Mouse (Mus musculus): ENCODE results near the gene Bysl. TPM values are rescaled to one million over a fixed set of nuclear protein-coding genes. Genes with fewer than 3 reads are reported as not detected.
A peak's percentile ranks its signal among the peaks of the same experiment; 100 is the strongest.

Bysl gene
- total and polyA plus RNA-seq, 2 experiments from 2014 or later: 25.8 to 33.1 TPM

GRCm38 (mm10) chr17:47614018-47614417, 2.7 kb upstream of the Bysl start:
- TF ChIP-seq CTCF (IDR thresholded peaks at IDR 0.05): peak; percentile 53
- H3K4me1 ChIP-seq (ENCODE audit: insufficient read depth, low read length): peaks cover 13% of the 10 kb centered on the region; the same call in 1 of the 2 replicates
- no peak overlapping the region for H3K4me2 ChIP-seq (ENCODE audit: low read depth, low read length, poor library complexity, severe bottlenecking)
- no peak overlapping the region for H3K9ac ChIP-seq (replicated peaks; ENCODE audit: low read length, poor library complexity, severe bottlenecking)
- H3K36me3 ChIP-seq (ENCODE audit: insufficient read depth, low read length): peaks cover 10% of the 10 kb centered on the region
- no peak overlapping the region for H3K4me3 ChIP-seq (ENCODE audit: low read depth, low read length)
- no peaks in the 10 kb centered on the region for H3K9me3 ChIP-seq (ENCODE audit: low read length)
- H3K27me3 ChIP-seq (ENCODE audit: insufficient read depth, low read length): no peaks in the 10 kb centered on the region
- ATAC-seq (ENCODE audit: low FRiP score): no peak
- no peak for DNase-seq (ENCODE audit: low spot score)
- no peak overlapping the region for H3K27ac ChIP-seq (ENCODE audit: low read depth, low read length)
- WGBS: 86% methylated on average over 1 of the region's 1 CpGs

- TF ChIP-seq CTCF (IDR thresholded peaks at IDR 0.05): no peak
- H3K4me1 ChIP-seq (ENCODE audit: insufficient read depth, low read length): peaks cover 13% of the 10 kb centered on the region; the same call in 1 of the 2 replicates
- H3K9me3 ChIP-seq (ENCODE audit: low read length): no peaks in the 10 kb centered on the region
- peak overlapping the region; percentile 78 for H3K9ac ChIP-seq (replicated peaks; ENCODE audit: low read length, poor library complexity, severe bottlenecking)
- DNase-seq (ENCODE audit: low spot score) (no peak), ATAC-seq (ENCODE audit: low FRiP score) (no peak; the same call in 1 of the 2 replicates)
- peak overlapping the region; percentile 79 for H3K27ac ChIP-seq (ENCODE audit: low read depth, low read length)
- no peaks in the 10 kb centered on the region for H3K27me3 ChIP-seq (ENCODE audit: insufficient read depth, low read length)
- peaks cover 12% of the 10 kb centered on the region for H3K36me3 ChIP-seq (ENCODE audit: insufficient read depth, low read length)
- peak overlapping the region; percentile 83 for H3K4me2 ChIP-seq (ENCODE audit: low read depth, low read length, poor library complexity, severe bottlenecking)
- WGBS: 0% methylated on average over 13 of the region's 13 CpGs
- peak overlapping the region; percentile 81 for H3K4me3 ChIP-seq (ENCODE audit: low read depth, low read length)
Measured at GRCm38 (mm10) chr17:47611661-47611982, 330 bp upstream of the Bysl start.

DNA sequence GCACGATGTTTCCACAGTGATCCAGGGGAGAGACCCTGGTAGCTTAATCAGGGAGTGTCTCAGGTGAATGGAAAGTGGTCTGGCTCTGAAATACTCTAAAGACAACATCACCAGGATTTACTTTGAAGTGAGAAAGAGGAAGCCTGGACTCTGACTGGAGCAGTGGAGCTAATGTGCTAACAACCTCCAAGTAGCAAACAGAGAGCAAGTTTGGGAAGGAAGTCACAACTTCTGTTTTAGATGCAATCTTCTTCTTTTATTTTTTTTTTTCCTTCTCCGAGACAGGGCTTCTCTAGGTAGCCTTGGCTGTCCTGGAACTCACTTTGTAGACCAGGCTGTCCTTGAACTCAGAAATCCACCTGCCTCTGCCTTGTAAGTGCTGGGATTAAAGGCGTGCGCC, 2.1 kb downstream of the Bysl start:
- Histone ChIP-seq H3K4me2 (ENCODE audit: low read depth, low read length, poor library complexity, severe bottlenecking) (no peak overlapping the region), H3K36me3 (ENCODE audit: insufficient read depth, low read length) (peaks cover 31% of the 10 kb centered on the region), H3K27me3 (ENCODE audit: insufficient read depth, low read length) (no peaks in the 10 kb centered on the region), H3K9ac (replicated peaks; ENCODE audit: low read length, poor library complexity, severe bottlenecking) (no peak overlapping the region), H3K4me3 (ENCODE audit: low read depth, low read length) (no peak overlapping the region), H3K4me1 (ENCODE audit: insufficient read depth, low read length) (peaks cover 13% of the 10 kb centered on the region; the same call in 1 of the 2 replicates), H3K9me3 (ENCODE audit: low read length) (no peaks in the 10 kb centered on the region), H3K27ac (ENCODE audit: low read depth, low read length) (no peak overlapping the region)
- ATAC-seq (ENCODE audit: low FRiP score): no peak
- DNase-seq (ENCODE audit: low spot score): no peak
- TF ChIP-seq CTCF (IDR thresholded peaks at IDR 0.05): no peak
- WGBS: 92% methylated on average over 4 of the region's 4 CpGs

GRCm38 (mm10) chr17:47606220-47606619, 5.1 kb downstream of the Bysl start:
- H3K36me3 ChIP-seq (ENCODE audit: insufficient read depth, low read length): peaks cover 49% of the 10 kb centered on the region

GRCm38 (mm10) chr17:47602289-47602688, 9.0 kb downstream of the Bysl start:
- Histone ChIP-seq H3K4me1 (ENCODE audit: insufficient read depth, low read length) (no peaks in the 10 kb centered on the region), H3K36me3 (ENCODE audit: insufficient read depth, low read length) (peaks cover 53% of the 10 kb centered on the region), H3K27ac (ENCODE audit: low read depth, low read length) (no peak overlapping the region), H3K9me3 (ENCODE audit: low read length) (no peaks in the 10 kb centered on the region), H3K4me2 (ENCODE audit: low read depth, low read length, poor library complexity, severe bottlenecking) (no peak overlapping the region), H3K9ac (replicated peaks; ENCODE audit: low read length, poor library complexity, severe bottlenecking) (no peak overlapping the region), H3K4me3 (ENCODE audit: low read depth, low read length) (no peak overlapping the region), H3K27me3 (ENCODE audit: insufficient read depth, low read length) (no peaks in the 10 kb centered on the region)
- TF ChIP-seq CTCF (IDR thresholded peaks at IDR 0.05): no peak
- ATAC-seq (ENCODE audit: low FRiP score) (no peak), DNase-seq (ENCODE audit: low spot score) (no peak)
- WGBS: 91% methylated on average over 11 of the region's 11 CpGs

More at GRCm38 (mm10) chr17:47606220-47606619, 5.1 kb downstream of the Bysl start:
- no peak overlapping the region for H3K27ac ChIP-seq (ENCODE audit: low read depth, low read length)
- TF ChIP-seq CTCF (IDR thresholded peaks at IDR 0.05): peak; percentile 57
- no peaks in the 10 kb centered on the region for H3K9me3 ChIP-seq (ENCODE audit: low read length)
- DNase-seq (ENCODE audit: low spot score): no peak
- H3K9ac ChIP-seq (replicated peaks; ENCODE audit: low read length, poor library complexity, severe bottlenecking): no peak overlapping the region
- H3K4me1 ChIP-seq (ENCODE audit: insufficient read depth, low read length): peaks cover 7% of the 10 kb centered on the region; the same call in 1 of the 2 replicates
- no peaks in the 10 kb centered on the region for H3K27me3 ChIP-seq (ENCODE audit: insufficient read depth, low read length)
- H3K4me3 ChIP-seq (ENCODE audit: low read depth, low read length): no peak overlapping the region
- 76% methylated on average over 5 of the region's 5 CpGs for WGBS
- no peak overlapping the region for H3K4me2 ChIP-seq (ENCODE audit: low read depth, low read length, poor library complexity, severe bottlenecking)
- no peak for ATAC-seq (ENCODE audit: low FRiP score)

DNA sequence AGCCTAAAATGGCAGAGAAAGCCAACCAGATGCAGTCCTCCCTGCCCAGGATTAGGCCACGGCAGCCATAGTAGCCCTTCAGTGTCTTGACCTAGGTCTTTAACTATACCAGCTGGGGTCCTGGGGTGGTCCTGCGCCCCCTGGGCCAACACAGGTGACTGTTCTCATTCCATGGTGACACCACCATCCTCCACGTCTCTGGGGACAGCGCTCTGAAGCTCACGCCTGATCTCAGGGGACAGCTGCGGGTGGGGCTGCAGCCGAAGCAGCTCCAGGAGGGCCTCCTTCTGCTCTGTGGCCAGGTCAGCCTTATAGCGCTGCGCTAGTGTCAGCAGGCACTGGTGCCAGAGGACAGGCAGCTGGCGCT, 9.9 kb downstream of the Bysl start:
- Histone ChIP-seq H3K9ac (replicated peaks; ENCODE audit: low read length, poor library complexity, severe bottlenecking) (no peak overlapping the region), H3K27ac (ENCODE audit: low read depth, low read length) (no peak overlapping the region), H3K4me1 (ENCODE audit: insufficient read depth, low read length) (no peaks in the 10 kb centered on the region), H3K27me3 (ENCODE audit: insufficient read depth, low read length) (no peaks in the 10 kb centered on the region), H3K36me3 (ENCODE audit: insufficient read depth, low read length) (peaks cover 45% of the 10 kb centered on the region), H3K4me3 (ENCODE audit: low read depth, low read length) (no peak overlapping the region), H3K9me3 (ENCODE audit: low read length) (no peaks in the 10 kb centered on the region), H3K4me2 (ENCODE audit: low read depth, low read length, poor library complexity, severe bottlenecking) (no peak overlapping the region)
- DNase-seq (ENCODE audit: low spot score): no peak
- TF ChIP-seq CTCF (IDR thresholded peaks at IDR 0.05): no peak
- no peak for ATAC-seq (ENCODE audit: low FRiP score)
- WGBS: 94% methylated on average over 10 of the region's 10 CpGs
